Mouse (Mus musculus) layer of hippocampus, adult 11-12 months (tissue): ENCODE data around the gene Grik2.
"Not testable (repeated sequence)": the region's sequence is repeated elsewhere in the genome, so short reads cannot be mapped to it uniquely, and the experiment has no call there.

Experiments used
- DNase-seq: peaks from one replicate; pipeline ENCODE4 v3.0.0; 2022; ENCODE audit warnings: low spot score

Grik2 gene

GRCm38 (mm10) chr10:49322413-49322812, 466.2 kb downstream of the Grik2 start:
- DNase-seq, result no peak

GRCm38 (mm10) chr10:49319880-49320279, 468.7 kb downstream of the Grik2 start:
- no peak for DNase-seq

- no peak for DNase-seq
Observed at GRCm38 (mm10) chr10:49256247-49256939, 532.2 kb downstream of the Grik2 start.

- not testable (repeated sequence) for DNase-seq
Observed at GRCm38 (mm10) chr10:49237356-49237755, 551.2 kb downstream of the Grik2 start.

- DNase-seq, result not testable (repeated sequence)
Observed at GRCm38 (mm10) chr10:49236844-49237243, 551.7 kb downstream of the Grik2 start.

- no peak for DNase-seq
Observed at GRCm38 (mm10) chr10:49220096-49220495, 568.5 kb downstream of the Grik2 start.

- no peak for DNase-seq
Observed at GRCm38 (mm10) chr10:49219631-49220030, 568.9 kb downstream of the Grik2 start.

- no peak for DNase-seq
Observed at GRCm38 (mm10) chr10:49191773-49192371, 596.7 kb downstream of the Grik2 start.

- no peak for DNase-seq
Observed at GRCm38 (mm10) chr10:49191291-49191690, 597.3 kb downstream of the Grik2 start.

GRCm38 (mm10) chr10:49154134-49154533, 634.4 kb downstream of the Grik2 start:
- no peak for DNase-seq

GRCm38 (mm10) chr10:49151496-49151895, 637.1 kb downstream of the Grik2 start:
- DNase-seq, result not testable (repeated sequence)

- DNase-seq, result no peak
Observed at GRCm38 (mm10) chr10:49149714-49150113, 638.9 kb downstream of the Grik2 start.

GRCm38 (mm10) chr10:49142658-49143057, 645.9 kb downstream of the Grik2 start:
- no peak for DNase-seq

GRCm38 (mm10) chr10:49136816-49137215, 651.8 kb downstream of the Grik2 start:
- DNase-seq, result no peak

GRCm38 (mm10) chr10:49131311-49131710, 657.3 kb downstream of the Grik2 start:
- DNase-seq, result no peak

GRCm38 (mm10) chr10:49050339-49050738, 738.2 kb downstream of the Grik2 start:
- no peak for DNase-seq

GRCm38 (mm10) chr10:49049391-49049790, 739.2 kb downstream of the Grik2 start:
- DNase-seq, result no peak
